Mouse (Mus musculus) layer of hippocampus, postnatal 36 days (tissue): ENCODE measurements around the gene Angptl7. TPM values are rescaled to one million over a fixed set of nuclear protein-coding genes. Genes with fewer than 3 reads are reported as not detected.
A peak's percentile ranks its signal among the peaks of the same experiment; 100 is the strongest.

ENCODE experiments used
- DNase-seq, 2 experiments: peaks; one replicate each; pipeline ENCODE4 v3.0.0; 2022
- total RNA-seq, 2 experiments: library from RNA; stranded (reverse); gene quantifications; 2 replicates each; pipeline ENCODE4 v1.2.3; 2021

Gene Angptl7
- under 1 TPM in 1 of 2 experiments, not detected in 1; 0.28 TPM for total RNA-seq

DNA sequence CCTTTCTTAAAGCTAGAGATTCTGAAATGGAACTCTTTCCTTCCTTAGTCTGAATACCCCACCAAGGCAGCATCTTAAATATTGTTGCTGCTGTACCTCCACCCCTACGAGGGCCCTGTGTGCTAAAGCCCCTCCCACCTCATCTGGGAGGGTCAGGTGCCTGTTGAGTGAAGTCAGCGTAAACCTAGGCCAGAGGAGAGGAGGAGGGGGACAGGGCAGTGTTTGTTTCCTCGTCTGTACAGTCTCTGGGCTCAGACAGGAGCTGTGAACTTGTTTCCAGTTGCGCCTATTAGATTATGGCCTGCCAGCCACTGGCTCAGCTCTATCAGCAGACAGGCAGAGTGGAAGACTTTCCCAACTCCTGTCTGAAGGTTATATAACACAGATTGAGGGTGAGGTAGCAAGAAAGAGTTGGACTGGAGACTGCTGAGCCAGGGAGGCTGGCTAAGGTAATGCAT, at the start of gene Angptl7:
TSS of gene Angptl7 (minus strand) at position 51 of the 458 bp plus-strand sequence.
- DNase-seq = no peak

DNA sequence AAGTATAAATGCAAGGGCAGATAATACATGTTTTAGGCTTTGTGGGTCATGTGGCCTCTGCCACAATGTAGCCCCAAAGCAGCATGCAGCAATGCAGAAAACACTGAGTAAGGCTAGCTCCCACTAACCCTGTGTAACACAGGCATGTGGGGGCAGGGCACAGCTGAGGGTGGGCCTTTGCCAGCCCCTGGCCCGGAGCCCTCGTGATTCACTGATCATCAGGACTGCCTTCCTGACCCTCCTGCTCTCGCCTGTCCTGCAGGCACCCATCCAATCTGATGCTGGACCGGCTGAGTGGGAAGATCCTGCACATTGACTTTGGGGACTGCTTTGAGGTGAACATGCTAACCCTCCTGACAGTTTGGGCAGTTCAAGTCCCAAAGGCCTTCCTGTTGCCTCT, 48.8 kb upstream of the Angptl7 start:
- no peak for DNase-seq

DNA sequence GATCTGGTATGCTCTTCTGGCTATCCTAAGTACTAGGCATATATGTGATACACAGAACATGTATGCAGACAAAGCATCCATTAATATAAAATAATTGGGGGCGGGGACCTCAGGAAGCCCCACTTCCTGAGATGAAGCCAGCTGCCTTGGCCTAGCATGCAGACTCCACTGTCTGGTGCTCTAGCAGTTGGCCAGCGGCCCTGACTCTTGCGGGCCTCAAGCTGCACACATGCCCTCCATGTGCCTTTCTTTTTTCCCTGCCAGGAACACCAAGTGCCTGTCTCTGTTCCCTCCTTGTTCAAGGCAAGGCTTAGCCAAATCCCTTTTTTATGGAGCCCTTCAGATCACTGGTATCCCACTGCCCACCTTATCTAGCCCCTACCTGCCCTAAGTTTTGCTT, 35.6 kb upstream of the Angptl7 start:
- no peak for DNase-seq

DNA sequence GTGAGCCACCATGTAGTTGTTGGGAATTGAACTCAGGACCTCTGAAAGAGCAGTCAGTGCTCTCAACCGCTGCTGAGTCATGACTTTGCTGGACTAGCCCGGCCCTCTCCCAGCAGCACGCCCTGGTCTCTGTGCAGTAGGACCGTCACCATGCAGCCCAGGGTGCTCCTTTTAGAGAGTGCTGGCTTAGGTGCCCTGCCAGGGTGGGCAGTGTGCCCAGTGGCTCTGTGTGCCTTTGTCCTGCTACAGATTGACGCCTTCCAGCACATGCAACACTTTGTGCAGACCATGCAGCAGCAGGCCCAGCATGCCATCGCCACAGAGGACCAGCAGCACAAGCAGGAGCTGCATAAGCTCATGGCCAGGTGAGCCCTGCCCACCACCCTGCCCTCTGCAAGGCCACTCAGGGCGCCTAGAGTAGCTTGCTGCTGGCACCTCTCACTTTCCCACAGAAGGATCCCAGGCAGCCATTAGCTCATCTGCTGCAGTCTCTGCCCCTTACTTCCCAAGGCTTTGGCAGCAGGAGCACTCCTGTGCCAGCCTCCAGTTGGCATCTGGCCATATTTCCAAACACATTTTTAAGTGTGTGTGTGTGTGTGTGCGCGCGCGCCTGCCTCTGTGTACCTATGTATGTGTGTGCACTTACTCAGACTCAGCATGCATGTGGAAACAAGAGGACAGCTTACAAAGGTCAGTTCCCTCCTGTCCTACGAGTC, 33.5 kb upstream of the Angptl7 start:
- DNase-seq = no peak

DNA sequence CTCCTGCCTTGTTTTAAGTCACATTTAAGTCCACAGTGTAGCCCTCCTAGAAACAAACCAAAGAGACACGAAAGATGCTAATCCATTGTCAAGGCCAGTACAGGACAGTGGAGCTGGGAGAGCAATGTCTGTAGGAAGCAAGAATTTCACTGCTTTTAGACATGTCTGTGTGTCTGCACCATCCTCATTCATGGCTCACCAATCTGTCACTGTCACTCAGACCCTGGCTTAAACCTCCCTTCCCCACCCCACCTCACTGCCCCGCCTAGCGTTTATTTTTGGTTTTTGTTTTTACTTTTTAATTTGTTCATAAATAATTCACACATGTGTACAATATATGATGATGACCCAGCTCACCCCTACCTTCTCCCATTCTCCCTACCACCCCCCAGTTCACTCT, 32.3 kb upstream of the Angptl7 start:
- no peak for DNase-seq

DNA sequence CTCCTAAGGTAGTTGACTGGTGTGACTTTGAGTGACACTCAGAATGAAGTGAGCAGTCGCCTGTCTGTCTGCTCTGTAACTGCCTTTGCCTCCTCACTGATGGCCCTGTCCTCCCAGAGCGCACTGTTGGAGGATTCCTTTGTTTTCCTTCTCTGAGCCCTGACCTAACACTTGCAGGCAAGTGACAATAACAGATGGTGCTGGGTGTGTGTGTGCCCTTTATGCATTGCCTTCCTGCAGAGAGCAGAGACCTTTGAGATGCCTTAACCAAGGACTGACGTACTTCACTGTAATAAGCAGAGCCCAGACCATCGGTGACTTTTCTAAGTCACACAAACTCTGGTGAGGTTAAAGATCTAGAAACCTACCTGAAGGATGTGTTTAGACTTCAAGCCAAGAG, 31.1 kb upstream of the Angptl7 start:
- no peak for DNase-seq

DNA sequence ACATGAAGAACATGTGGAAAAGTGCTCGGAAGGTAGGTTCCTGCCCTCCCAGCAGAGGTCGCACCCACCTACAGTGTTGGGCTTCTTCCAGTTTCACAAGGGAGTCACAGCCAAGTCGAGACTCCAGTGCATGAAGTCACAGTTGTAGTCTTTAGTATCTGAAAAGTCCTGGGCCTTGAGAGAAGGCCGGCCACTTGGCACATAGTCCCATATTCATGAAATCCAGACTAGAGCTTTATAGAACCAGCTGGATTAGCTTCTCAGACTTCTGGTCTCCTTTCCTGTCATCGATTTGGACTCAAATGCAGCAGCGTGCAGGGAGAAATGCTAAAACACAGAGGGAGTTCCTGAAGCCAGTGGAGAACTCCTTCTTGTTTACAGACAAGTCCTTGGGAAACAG, 30.5 kb upstream of the Angptl7 start:
- no peak for DNase-seq

DNA sequence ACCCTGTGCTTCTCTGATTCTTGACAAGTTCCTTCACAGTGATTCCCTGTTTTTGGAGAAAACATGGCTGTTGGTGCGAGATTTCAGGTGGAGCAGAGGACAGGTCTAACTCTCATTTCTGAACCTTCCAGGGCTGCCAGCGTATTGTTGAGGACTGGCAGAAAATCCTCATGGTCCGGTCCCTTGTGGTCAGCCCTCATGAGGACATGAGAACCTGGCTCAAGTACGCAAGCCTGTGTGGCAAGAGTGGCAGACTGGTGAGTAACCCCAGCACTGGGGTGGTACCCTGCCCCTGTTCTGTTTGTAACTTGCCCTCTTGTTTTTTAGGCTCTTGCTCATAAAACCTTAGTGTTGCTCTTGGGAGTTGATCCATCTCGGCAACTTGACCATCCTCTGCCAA, 30.1 kb upstream of the Angptl7 start:
- DNase-seq = no peak

DNA sequence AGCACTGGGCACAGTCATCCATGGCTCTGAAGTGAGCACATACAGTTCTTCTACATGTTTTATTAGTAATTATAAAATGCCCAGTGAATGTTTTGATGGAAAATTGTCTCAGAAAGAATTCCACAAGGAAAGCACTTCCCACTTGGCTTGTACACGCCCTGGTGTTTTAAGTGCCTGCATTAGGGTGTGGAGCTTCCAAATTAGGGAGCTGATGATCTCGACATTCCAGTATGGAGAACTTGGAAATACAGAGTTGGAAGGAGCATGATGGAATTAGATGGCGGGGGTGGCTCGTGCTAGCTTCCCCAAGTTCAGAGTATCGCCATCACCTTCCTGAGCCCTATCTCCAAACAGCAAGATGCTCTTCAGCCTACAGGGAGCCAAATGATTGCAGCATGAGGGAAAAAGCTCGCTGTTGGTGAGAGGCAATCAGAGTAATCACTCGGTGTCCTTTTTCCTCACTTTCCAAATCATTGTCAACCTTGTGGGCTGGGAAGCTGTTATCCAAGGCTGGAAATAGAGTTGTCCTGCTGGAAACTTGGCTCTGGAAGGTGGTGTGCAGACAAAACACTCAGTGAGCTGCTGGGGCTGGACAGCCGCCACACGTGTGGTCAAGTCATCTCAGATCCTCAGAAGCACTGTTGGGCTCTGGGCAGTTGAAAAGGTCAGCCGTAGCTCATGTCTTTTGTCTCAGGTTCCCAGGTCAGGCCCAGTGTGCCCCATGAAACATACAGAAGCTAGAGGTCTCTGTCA, 27.1 kb upstream of the Angptl7 start:
- no peak for DNase-seq

DNA sequence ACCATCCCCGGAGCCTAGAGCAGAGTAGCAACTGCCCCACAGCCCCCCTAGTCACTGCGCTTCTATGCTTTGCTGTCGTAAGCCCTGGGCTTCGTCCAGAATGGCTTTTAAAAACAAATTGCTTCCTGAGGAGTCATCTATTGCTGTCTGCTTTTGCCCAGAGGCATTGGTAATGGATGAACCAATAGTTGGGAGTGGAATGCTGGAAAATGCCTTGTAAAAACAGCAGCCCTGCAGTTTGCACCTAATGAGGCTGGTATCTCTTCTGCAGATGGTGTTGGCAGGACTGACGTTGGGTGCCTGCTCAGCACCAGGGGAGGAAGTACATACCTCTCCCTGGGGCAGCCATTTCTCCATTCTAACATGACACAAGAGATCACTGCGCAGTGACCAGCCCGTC, 23.3 kb upstream of the Angptl7 start:
- no peak for DNase-seq

DNA sequence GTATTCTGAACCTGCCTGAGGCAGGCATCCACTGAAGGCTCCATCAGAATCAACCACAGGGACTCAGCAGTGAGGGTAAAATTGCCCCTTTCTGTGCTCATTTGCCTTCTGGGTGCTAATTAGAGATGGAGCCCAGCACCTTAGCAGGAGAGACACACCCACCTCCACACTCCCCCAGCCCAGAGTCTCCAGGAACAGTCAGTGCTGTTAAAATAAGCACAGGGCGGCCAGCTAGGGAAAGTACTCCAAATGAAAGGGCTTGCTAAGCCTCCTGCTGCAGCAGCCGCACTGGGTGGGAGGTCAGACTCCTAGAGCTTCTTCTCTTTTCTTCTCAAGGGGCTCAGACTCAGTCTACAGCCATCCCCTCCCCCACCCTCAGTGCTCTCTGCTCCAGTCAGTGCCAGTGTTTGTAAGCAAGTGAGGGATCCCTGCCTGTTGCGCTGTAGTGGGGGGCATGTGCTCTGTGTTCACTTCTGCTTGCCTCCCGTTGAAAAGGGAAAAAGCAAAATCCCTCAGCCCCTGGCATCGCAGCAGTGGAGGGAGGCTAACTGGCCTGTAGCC, 18.1 kb upstream of the Angptl7 start:
- no peak for DNase-seq

DNA sequence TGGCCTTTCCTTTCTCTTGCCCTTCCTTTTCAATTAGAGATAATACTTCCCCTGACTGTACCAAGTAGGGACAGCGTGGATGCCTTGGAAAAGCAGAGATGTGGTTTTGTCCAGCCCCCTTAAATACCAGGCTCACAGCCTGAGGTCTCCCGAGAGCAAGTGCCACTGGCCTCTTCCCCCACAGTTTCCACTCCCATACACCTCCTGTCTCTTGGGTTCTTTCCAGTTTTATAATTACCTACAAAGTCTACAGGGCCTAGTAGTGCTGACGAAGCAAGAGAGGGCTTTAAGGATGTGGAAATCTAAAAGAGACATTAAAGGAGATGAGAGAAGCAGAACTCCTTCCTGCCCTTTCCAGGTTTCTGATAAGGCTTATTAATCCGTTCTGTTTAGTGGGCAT, 17.5 kb upstream of the Angptl7 start:
- no peak for DNase-seq

DNA sequence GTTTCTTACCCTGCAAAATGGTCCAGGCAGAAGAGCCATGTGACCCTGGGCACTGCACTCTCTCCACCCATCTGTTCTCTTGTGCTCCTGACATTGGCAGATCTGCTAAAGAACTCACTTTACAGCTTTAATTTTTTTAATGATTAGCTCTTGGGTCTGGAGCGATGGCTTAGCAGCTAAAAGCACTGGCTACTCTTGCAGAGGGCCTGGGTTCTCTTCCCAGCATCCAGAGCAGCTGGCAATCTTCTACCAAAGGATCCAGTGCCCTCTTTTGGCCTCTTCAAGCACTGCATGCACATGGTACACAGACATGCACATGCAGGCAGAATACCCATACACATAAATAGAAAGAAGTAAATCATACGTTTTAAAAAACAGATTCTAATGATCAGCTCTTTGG, 15.1 kb upstream of the Angptl7 start:
- DNase-seq = no peak

DNA sequence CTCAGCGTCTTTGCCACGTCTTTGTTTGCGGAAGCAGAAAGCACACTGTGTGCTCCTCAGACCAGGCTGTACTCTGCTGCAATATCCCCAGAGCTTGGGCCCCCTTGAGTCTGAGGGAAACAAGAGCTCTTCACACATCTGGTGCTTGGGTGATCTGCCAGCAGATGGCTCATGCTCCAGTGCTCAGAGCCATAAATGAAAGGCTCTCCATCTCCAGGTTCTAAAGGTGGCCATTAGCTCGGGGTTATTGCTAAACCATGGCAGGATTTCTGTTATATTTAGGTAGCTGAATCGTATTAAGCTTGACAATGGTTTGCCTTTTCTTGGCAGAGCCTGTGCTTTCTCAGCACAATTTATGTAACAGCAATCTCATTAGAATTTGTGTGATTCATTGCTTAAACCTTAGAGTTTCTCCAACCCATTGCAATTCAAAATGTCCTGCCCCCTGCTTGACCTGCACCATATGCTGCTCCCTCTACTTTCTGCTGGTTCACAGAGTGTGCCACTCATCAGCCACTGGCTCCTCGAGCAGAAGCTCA, 12.8 kb upstream of the Angptl7 start:
- DNase-seq = peak in 1 of 2 experiments; percentile 29

DNA sequence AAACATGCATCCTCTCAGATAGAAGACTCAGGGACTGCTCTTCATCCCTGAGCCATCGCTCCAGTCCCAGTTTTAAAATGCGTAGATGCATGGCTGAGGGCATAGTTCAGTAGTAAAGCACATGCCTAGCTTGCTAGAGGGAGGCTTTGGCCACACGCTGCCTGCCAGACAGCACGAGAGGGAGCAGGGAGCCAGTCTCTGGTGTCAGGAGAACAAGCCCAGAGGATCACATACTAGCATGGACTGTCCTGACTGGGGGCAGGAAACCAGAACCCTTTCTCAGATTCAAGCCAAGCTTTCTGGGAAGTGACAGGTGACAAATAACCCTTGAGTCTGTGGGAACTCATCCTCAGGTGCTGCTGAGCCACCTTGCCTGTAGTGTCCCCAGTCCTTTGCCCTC, 11.1 kb upstream of the Angptl7 start:
- no peak for DNase-seq

DNA sequence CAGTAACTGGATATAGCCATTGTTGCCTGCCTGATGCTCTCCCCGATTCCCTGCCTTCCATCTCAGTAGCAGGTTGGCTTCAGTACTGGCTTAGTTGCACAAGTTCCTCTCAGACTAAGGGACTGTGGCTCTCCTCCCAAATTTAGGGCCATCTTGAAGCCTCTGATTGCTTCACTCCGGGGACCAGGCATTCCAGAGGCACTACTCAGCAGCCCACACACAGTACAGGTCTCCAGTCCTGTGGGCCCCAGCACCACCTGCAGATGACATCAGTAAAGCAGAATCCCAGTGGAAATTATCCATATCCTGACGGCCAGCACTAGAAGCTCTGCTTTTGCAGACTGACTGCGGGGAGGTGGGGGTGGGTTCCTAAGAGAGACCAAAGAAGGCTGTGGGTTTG, 10.4 kb upstream of the Angptl7 start:
- DNase-seq = no peak

DNA sequence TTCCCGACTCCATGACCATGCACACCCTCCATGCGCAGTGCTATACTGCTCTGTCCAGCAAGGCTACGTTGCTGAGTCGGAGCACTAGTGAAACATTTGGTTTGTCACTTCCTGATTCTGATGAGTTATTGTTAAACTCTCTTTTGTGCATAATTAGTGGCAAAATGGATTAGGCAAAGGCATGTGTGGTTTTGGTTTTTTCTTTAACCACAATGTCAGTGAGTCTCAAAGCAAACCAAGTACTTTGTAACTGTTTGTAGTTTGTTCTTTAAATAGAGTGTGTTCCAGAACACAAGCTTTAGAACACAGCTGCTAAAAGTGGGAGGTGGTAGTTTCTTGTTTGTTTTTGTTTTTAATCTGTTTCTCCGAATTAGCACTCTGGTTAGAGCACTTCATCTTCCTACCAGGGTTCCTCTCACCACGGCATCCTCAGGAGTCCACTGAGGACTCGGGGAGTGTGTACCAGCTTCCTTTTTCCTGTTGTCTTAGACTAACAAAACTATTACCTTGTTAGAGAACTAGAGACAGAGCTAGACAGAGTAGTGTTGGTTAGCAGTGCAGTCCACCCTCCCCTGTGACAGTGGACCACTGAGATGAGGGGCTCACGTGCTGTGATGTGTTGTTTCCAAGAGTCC, 9.3 kb upstream of the Angptl7 start:
- DNase-seq = no peak

DNA sequence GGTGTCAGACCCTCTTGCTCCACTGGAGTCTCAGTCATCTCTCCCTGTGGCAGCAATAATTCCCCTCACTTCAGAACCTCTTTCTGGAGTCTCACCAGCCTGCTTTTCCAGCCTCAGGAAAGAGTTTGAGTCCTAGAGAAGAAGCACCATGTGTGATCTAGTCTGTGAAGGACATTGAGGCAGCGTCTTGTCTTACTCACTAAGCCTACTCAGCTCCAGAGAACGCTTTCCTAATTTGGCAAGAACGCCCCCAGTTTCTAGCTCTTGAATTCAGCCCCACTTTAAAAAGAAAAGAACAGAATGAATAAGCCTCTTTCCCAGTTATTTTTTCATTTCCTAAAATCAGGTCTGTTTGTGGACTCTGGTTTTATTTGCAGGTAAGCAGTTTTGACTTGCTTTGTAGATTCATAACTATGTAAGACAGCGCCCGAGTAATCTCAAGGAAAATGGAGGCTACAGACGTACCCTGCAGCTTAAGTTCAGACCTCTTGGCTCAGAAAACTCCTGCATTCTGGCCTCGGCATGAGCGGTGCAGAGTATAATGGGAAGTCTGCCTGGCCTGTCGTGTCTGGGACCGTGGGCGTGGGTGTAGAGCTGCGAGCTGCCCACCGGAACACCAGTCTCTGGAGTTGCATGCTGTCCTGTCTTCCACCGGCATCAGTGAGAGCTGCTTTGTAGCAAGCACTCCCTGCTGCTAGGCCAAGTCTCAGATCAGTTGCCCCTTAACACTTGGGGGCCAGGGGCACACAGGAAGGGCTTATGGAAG, 8.0 kb upstream of the Angptl7 start:
- no peak for DNase-seq

DNA sequence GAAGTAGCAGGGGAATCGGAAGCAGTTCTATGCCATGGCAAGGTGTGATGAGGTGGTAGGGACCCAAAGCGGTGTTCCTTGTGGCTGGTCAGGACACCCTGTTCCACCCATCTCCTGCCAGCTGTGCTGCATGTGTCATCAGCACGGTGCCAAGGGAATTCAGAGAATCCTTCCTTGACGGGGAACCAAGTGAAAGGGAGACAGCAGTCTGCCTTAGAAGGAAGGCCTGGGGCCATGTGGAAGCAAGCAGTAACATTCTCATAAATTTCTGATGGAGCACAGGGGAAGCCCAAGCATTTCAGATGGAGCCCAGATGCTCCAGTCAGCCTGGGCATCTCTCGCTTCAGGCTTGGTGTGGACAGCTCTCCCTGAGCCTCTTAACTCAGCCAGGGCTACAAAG, 7.3 kb upstream of the Angptl7 start:
- no peak for DNase-seq

DNA sequence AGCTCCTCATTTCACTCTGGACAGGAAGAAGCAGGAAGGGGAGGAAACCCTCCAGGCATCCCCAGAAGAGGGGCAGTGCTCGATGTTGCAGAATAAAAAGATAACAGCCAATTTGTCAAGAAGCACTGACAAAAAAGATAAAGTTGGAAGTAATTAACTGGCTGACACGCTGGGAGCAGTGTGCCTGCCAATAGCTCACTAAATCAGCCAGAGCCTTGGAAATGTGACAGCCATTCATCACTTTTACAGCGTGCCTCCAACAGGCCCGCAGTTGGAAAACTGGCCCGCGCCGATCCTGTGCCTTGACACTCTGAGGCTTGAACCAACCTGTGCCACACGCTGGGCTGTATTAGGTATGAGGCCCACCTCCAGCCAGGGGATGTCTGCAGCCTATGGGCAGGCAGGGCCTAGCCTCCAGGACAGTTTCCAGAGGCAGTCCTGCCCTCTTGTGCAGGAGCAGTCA, 4.3 kb upstream of the Angptl7 start:
- DNase-seq = peak; percentile 61 to 70

DNA sequence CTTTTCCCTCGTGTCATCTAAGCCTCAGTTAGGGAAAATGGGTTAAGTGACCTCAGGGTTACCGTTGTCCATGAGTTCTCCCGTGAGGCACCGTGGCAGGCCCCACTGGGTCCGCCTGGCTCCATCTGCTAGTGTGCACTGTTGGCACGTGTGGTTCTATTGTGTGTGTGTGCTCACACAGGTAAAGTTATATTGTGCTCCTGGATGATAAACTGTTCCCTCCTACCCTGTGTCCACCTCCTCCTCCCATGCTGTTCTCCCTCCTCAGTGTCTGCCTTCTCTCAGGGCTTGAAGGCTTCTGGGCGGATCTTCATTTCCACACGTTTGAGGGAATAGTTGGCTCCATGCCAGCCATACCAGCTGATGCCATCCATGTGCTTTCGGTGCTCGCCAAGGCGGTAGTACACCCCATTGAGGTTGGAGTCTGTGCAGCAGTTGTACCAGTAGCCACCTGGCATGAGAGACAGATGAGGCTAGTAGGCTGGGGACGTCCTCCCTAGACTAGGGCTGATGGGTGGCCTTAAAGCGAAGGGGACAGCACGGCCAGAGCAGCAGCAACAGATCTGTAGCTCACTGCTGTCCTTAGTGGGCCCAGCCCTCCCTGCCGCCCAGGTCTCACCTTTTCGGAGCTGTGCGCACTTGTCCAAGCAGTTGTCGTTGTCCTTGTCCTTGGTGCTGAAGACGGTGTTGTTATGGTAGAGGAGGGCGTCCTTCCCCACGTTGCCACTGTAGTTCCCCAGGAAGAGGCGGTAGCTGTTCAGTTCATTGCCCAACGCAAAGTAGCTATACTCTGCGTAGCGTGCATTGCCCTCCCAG, 4.2 kb downstream of the Angptl7 start:
- peak; percentile 49 to 62 for DNase-seq
